ENCODE assay signal across 8 mouse cellular contexts in the genomic region with DNA sequence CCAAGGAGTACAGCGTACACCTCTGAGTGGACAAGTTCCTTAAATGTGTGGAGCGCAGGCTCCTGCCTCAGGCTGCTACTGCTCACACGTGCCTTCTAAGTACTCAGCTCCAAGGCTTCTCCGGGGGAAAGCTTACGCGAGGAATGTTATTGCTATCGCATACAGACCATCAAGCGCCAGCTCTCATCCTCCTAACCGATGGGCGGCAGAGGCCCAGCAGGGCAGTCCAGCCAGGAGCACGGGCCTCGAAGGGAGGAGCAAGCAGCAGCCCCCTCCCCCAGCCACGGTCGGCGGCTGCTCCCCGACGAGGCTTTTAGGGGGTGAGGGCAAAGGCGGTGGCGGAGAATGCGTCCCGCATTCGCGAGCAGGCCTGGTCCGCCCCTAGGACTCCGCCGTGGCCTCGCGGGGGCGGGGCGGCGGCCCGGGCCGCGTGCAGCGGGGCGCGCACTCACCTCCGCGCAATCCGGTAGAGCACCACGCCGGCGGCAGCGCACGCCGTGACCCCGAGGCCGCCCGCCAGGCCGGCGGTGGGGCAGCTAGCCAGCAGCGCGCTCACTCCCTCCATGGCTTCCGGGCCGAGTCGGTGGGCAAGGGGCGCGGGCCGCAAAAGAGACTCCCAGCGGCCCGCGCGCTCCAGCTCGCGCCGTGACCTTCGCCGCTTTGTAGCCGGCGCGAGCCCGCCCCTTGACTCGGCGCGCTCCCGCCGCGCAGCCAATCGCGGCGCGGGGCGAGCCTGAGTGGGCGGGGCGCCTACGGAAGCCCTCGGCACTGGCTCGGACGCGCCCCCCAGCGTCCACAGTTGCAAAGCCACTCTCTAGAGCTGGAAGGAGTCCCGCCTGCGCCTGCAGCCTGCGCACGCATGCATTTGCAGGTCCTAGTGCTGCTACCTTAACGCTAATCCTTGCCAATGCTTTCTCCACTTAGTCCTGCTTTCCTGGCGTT. TPM values are rescaled to one million over a fixed set of nuclear protein-coding genes. Genes with fewer than 3 reads are reported as not detected.
DNase-seq lines count a peak whose midpoint lies in the region; ATAC-seq and TF ChIP-seq lines count a peak whose summit lies in the region.

Tmem201 (minus strand) TSS at position 662 of the 942 bp plus-strand sequence.

- CTCF ChIA-PET in Patski (lab: Charles Lee): interaction anchor here (0.6 to 3.6 kb wide), 7 partner anchors 8 to 221 kb away, joined by 3 to 20 read pairs (median 3); no protein-coding TSS in a partner anchor

- H3K4me2 ChIP-seq in hindbrain, embryonic 14.5 days (replicated peaks): peak within 1 kb of the TSS; percentile 87

- H3K9ac ChIP-seq in hindbrain, embryonic 14.5 days: peak within 1 kb of the TSS; percentile 88

- peaks cover 50% of the 10 kb centered on the region for H3K4me1 ChIP-seq in hindbrain, embryonic 14.5 days (replicated peaks; ENCODE audit: control insufficient read depth, insufficient read depth, low read length)

- POLR2A ChIA-PET in Patski (lab: Charles Lee): interaction anchor here (0.7 kb wide), 1 partner anchor 9 kb away, joined by 4 read pairs; no protein-coding TSS in a partner anchor

- peaks cover 11% of the 10 kb centered on the region for H3K36me3 ChIP-seq in hindbrain, embryonic 14.5 days (replicated peaks; ENCODE audit: control insufficient read depth, insufficient read depth)

- DNase-seq in Patski (ENCODE audit: low read depth, low spot score): peak; percentile 57
- DNase-seq in cerebellum, postnatal 14 days: peak; percentile 99
- peak; percentile 93 to 94 for DNase-seq in frontal cortex, postnatal 25 days (ENCODE audit: low spot score in 2 of 2)
- DNase-seq in hindbrain, embryonic 14.5 days (ENCODE audit: low spot score): peak; percentile 98
- peak; percentile 93 for DNase-seq in layer of hippocampus, postnatal 36 days
- DNase-seq in lung, postnatal 36 days: peak; percentile 96
- DNase-seq in retina, postnatal 1 day: peak; percentile 96
- DNase-seq in urinary bladder, adult 18-20 months (ENCODE audit: low spot score in 2 of 2): peak; percentile 85 to 88

- no peaks in the 10 kb centered on the region for H3K9me3 ChIP-seq in hindbrain, embryonic 14.5 days (ENCODE audit: control insufficient read depth, low read length)

- no peaks in the 10 kb centered on the region for H3K27me3 ChIP-seq in Patski
- H3K27me3 ChIP-seq in hindbrain, embryonic 14.5 days (ENCODE audit: control insufficient read depth, insufficient read depth, low read length): no peaks in the 10 kb centered on the region

- peak within 1 kb of the TSS; percentile 82 for H3K4me3 ChIP-seq in hindbrain, embryonic 14.5 days (replicated peaks; ENCODE audit: low read length)

- ATAC-seq in Patski: peak; percentile 93
- peak; percentile 90 for ATAC-seq in hindbrain, embryonic 14.5 days (ENCODE audit: low FRiP score)

- peak within 1 kb of the TSS; percentile 79 for H3K27ac ChIP-seq in hindbrain, embryonic 14.5 days

- in situ Hi-C loops in Patski (cut with MboI; ENCODE audit: low pct_unique_long_range_greater_than_20kb): no loop called here

- under 1% methylated on average over 94 of the region's 97 CpGs for WGBS in hindbrain, embryonic 14.5 days

- TF ChIP-seq CTCF in Patski (IDR thresholded peaks at IDR 0.05): no peak

RNA-seq across cellular contexts. Expression of gene Tmem201, which starts in this region (rescaled TPM):
- 27.9 TPM for polyA plus RNA-seq in Patski (2021)
- 29.9 and 31.9 TPM in 2 replicates for polyA plus RNA-seq in hindbrain, embryonic 14.5 days (2014; fragmentation: Nextera tagmentation; extraction: Ambion mirVana)
- 10 to 100 TPM; 64.9 to 67.5 TPM for total RNA-seq in layer of hippocampus, postnatal 36 days (2021)

Comparison
In these comparisons a context has a peak if more than half of its experiments do, and no peak if none do; other contexts are left out.
1. Peak in every context shown above with its lines: DNase-seq, ATAC-seq, H3K4me3 ChIP-seq and H3K27ac ChIP-seq.